Mouse (Mus musculus) ES-Bruce4 (cell line): Measurements from ENCODE around the gene Bag3. TPM values are rescaled to one million over a fixed set of nuclear protein-coding genes. Genes with fewer than 3 reads are reported as not detected.
A peak's percentile ranks its signal among the peaks of the same experiment; 100 is the strongest.

Experiments
- H3K27ac ChIP-seq: 2 replicates; pipeline ENCODE4 v1.5.1; 2012; ENCODE audit warnings: low read length, inconsistent platforms; ENCODE audit not compliant: insufficient read depth
- H3K27me3 ChIP-seq: 2 replicates; pipeline ENCODE4 v1.6.1; 2012; ENCODE audit warnings: mild to moderate bottlenecking, low read length, inconsistent platforms; ENCODE audit not compliant: control insufficient read depth, poor library complexity, insufficient read depth, severe bottlenecking
- H3K36me3 ChIP-seq: 2 replicates; pipeline ENCODE4 v1.6.1; 2012; ENCODE audit warnings: inconsistent platforms, mild to moderate bottlenecking, low read length, moderate library complexity; ENCODE audit not compliant: control insufficient read depth, poor library complexity, insufficient read depth, severe bottlenecking
- H3K4me1 ChIP-seq: one replicate; pipeline ENCODE4 v1.8.1; 2011; ENCODE audit warnings: low read length; ENCODE audit not compliant: control insufficient read depth, insufficient read depth
- H3K4me3 ChIP-seq: 2 replicates; pipeline ENCODE4 v1.5.1; 2011; ENCODE audit warnings: low read depth, mild to moderate bottlenecking, low read length
- H3K9ac ChIP-seq: 2 replicates; pipeline ENCODE4 v1.6.1; 2012; ENCODE audit warnings: low read depth, mild to moderate bottlenecking, inconsistent platforms; ENCODE audit not compliant: poor library complexity, severe bottlenecking
- H3K9me3 ChIP-seq: replicated peaks from 2 replicates; pipeline ENCODE4 v1.6.1; 2012; ENCODE audit warnings: mild to moderate bottlenecking, low read length, inconsistent platforms; ENCODE audit not compliant: control insufficient read depth, poor library complexity, insufficient read depth, severe bottlenecking
- CTCF ChIP-seq: IDR thresholded peaks from one replicate; pipeline ENCODE4 v1.8.1; 2011; ENCODE audit warnings: low read depth, low read length
- EP300 ChIP-seq: IDR thresholded peaks from 2 replicates; pipeline ENCODE4 v1.6.1; 2011; ENCODE audit warnings: low read depth, low read length; ENCODE audit not compliant: insufficient read depth
- POLR2A ChIP-seq: IDR thresholded peaks from one replicate; pipeline ENCODE4 v1.8.1; 2011; ENCODE audit warnings: low read length; ENCODE audit not compliant: insufficient read depth
- polyA plus RNA-seq: library from polyadenylated mRNA; stranded (reverse); fragments of >200 nt; gene quantifications from 2 replicates; pipeline ENCODE4 v1.2.4, GENCODE M21; 2011; ENCODE audit warnings: low read depth; ENCODE audit not compliant: missing spikeins, insufficient read depth, insufficient read length

Gene Bag3
- polyA plus RNA-seq, 1 experiment: 28.4 TPM

GRCm38 (mm10) chr7:128543148-128543855 is 19.9 kb downstream of the Bag3 start:
- H3K9me3 ChIP-seq: no peaks in the 10 kb centered on the region
- H3K27ac ChIP-seq: no peak overlapping the region
- no peak overlapping the region for H3K4me3 ChIP-seq
- H3K36me3 ChIP-seq: peaks cover 3% of the 10 kb centered on the region; the same call in 1 of the 2 replicates
- H3K4me1 ChIP-seq: no peaks in the 10 kb centered on the region
- H3K9ac ChIP-seq: no peak overlapping the region
- H3K27me3 ChIP-seq: no peaks in the 10 kb centered on the region
- no peak for TF ChIP-seq CTCF
- no peak for TF ChIP-seq POLR2A
- peak; percentile 43; the same call in 1 of the 2 replicates for TF ChIP-seq EP300

DNA sequence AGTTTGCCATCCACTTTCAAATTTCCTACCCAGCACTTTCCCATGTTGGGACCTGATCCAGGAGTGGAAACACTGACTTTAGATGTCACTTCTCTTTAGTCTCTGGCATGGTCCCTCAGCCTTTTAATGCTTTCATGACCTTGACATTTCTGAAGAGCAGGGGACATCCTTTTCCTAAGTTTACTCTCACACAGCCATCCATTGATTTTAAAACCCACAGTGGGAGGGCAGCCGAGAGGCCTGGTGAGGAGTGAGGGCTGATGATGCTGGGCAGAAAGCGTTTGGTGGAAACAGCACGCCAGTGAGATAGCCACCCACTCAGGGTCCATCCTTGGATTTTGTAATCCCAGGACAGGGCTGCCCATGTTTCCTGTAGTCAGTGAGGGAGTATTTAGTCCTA is 20.5 kb downstream of the Bag3 start:
- H3K36me3 ChIP-seq: peaks cover 3% of the 10 kb centered on the region; the same call in 1 of the 2 replicates

GRCm38 (mm10) chr7:128544566-128545262 is 21.3 kb downstream of the Bag3 start:
- Histone ChIP-seq H3K27ac (no peak overlapping the region), H3K9me3 (no peaks in the 10 kb centered on the region), H3K27me3 (no peaks in the 10 kb centered on the region), H3K36me3 (peaks cover 3% of the 10 kb centered on the region; the same call in 1 of the 2 replicates), H3K4me1 (no peaks in the 10 kb centered on the region), H3K4me3 (no peak overlapping the region), H3K9ac (no peak overlapping the region)
- TF ChIP-seq CTCF (no peak), POLR2A (no peak), EP300 (no peak)

More for the DNA sequence above, 20.5 kb downstream of the Bag3 start:
- Histone ChIP-seq H3K9me3 (no peaks in the 10 kb centered on the region), H3K4me3 (no peak overlapping the region), H3K9ac (no peak overlapping the region), H3K4me1 (no peaks in the 10 kb centered on the region), H3K27me3 (no peaks in the 10 kb centered on the region), H3K27ac (no peak overlapping the region)
- no peak for TF ChIP-seq CTCF
- no peak for TF ChIP-seq EP300
- no peak for TF ChIP-seq POLR2A

- Histone ChIP-seq H3K27ac (no peak overlapping the region), H3K9me3 (no peaks in the 10 kb centered on the region), H3K4me1 (no peaks in the 10 kb centered on the region), H3K9ac (no peak overlapping the region), H3K27me3 (no peaks in the 10 kb centered on the region), H3K4me3 (no peak overlapping the region), H3K36me3 (peaks cover 3% of the 10 kb centered on the region; the same call in 1 of the 2 replicates)
- TF ChIP-seq POLR2A: no peak
- TF ChIP-seq EP300: no peak
- TF ChIP-seq CTCF: no peak
Measured at GRCm38 (mm10) chr7:128546031-128546430, 22.6 kb downstream of the Bag3 start.

DNA sequence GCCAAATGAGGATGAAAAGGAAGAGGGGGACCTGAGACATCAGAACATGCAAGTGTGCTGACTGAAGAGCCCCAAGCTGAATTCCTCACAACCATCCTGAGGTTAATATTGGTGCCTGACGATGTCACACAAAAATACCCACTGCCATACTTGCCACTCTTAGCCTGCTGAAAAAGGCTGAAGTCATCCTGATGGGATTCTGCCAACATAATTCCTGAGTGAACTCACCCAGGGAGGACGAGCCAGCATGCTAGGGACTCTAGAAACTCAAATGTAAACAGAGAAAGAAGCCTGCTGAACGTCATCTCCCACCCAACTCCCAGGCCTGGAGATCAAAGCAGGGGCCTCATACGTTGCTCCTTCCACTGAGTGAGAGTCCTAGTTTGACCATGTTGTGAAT is 25.7 kb downstream of the Bag3 start:
- Histone ChIP-seq H3K36me3 (peaks cover 3% of the 10 kb centered on the region; the same call in 1 of the 2 replicates), H3K4me3 (no peak overlapping the region), H3K27me3 (no peaks in the 10 kb centered on the region), H3K9me3 (no peaks in the 10 kb centered on the region), H3K9ac (no peak overlapping the region), H3K27ac (no peak overlapping the region), H3K4me1 (no peaks in the 10 kb centered on the region)
- no peak for TF ChIP-seq CTCF
- no peak for TF ChIP-seq EP300
- no peak for TF ChIP-seq POLR2A
